Mouse (Mus musculus): ENCODE data around the gene Phkg1. TPM values are rescaled to one million over a fixed set of nuclear protein-coding genes. Genes with fewer than 3 reads are reported as not detected.
"Not testable (repeated sequence)": the region's sequence is repeated elsewhere in the genome, so short reads cannot be mapped to it uniquely, and the experiment has no call there.

Gene Phkg1
- total RNA-seq, 2 experiments from 2014 or later: 14.3 to 14.7 TPM

DNA sequence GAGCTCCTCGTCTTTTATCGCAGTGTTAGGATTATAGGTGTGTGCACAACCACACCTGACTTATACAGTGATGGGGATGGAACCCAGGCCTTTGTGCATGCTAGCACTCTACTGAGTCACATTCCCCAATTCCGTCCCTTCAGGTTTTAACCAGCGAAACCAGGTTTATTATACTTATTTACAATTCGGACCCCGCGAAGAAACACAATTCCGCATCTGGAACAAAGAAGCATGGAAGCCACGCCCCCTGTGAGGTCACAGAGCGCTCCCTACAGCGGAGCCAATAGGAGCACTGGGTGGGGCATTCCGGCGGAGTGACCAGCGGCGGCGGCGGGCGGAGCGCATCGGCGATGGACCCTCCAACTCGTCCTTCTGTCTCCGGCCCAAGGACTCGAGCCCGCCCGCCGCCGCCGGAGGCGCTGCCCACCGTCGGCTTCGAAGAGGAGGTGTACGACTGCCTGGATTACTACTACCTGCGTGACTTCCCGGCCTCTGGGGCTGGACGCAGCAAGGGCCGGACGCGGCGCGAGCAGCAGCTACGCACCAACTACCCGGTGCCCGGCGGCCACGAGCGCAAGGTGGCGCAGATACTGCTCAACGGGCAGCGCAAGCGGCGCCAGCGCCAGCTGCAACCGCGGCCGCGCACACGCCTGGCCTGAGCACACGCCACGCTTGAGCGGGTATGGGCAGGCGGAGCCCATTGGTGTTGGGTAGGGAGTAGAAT, 10.1 kb upstream of the Phkg1 start, which contains the start of gene Nupr1l:
TSS of gene Nupr1l (plus strand) at position 299 of the 724 bp plus-strand sequence.
- peak; percentile 92 to 94 for DNase-seq

- DNase-seq: no peak
Observed at GRCm38 (mm10) chr5:129907775-129908174, 9.4 kb upstream of the Phkg1 start.

GRCm38 (mm10) chr5:129895198-129896088, 2.9 kb downstream of the Phkg1 start, which contains the start of gene Zbed5:
Gene Zbed5, plus strand, starts transcription at chr5:129895723.
- DNase-seq: peak; percentile 93 to 95

DNA sequence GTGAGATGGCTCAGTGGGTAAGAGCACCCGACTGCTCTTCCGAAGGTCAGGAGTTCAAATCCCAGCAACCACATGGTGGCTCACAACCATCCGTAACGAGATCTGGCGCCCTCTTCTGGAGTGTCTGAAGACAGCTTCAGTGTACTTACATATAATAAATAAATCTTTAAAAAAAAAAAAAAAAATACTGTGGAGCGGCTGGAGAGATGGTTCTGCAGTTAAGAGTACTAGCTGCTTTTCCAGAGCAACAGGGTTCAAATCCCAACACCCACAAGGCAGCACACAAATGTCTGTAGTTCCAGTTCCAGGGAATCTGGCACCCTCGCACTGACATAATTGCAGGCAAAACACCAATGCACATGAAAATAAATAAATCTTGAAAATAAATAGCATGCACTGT, 8.0 kb downstream of the Phkg1 start:
- DNase-seq: not testable (repeated sequence)

DNA sequence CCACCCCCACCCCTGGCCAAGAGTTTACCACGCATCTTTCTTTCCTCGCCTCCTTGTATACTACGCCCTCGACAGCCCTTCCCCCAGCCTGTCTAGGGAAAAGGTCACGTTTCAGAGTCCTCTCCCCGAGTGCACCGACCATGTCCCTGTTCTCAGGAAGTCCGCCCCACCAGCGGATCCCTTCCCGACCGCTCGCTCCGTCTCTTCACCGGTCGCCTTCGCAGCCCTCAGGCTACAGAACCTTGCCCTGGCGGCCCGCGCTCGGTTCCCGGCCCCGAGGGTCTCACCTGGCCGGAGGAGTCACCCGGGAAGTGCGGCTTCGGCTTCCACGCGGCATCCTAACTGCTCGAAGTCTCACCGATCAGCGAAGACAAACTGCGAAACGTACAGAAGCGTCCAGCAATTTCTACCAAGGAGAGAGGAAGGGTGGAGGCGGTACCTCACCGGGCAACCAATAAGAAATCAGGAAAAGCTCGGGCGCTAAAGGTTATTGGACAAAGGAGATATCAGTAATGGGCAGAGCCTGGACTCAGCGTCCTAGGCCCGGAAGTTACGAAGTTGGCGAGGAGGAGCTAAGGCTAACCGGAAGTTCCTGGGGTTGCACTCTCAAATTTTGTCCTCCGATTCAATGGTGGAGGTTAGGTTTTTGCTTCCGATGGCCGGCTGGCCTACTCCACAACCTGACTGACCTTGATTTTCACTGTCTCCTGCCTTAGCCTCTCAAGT, 11.3 kb downstream of the Phkg1 start, which contains the start of gene Chchd2:
TSS of gene Chchd2 (minus strand) at position 560 of the 726 bp plus-strand sequence.
- peak; percentile 98 for DNase-seq

DNA sequence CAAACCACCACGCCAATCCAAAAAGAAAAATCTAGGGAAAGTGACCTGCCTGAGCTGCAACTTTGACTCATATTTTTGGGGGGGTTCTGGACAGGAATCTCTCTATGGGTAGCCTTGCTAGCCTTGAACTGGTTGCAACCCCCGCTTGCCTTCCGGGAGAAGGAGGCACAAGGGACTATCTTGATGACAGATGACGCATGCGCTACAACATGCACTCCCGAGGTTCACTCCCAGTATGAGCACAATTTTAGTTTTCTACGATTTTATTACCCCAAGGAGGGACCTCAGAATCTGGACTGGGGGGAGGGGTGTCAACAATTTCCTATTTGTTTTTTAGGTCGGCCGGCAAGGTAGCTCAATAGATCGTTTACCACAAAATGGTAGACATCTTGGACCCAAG, 12.1 kb downstream of the Phkg1 start:
- DNase-seq: peak; percentile 16 to 25

DNA sequence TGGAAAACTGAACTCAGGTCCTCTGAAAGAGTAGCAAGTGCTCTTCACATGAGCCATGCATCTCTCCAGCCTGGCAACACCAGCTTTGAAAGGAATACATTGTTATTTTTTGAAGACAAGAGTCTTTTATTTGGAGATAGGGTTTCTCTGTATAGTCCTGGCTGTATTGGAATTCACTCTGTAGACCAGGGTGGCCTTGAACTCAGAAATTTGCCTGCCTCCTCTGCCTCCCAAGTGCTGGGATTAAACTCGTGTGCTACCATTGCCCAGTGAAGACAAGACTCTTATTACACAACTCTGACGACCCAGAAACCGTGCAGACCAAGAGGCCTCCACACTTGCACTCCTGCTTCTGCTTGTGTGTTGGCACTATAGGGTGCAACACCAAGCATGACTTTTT, 18.5 kb downstream of the Phkg1 start:
- DNase-seq: no peak

- peak; percentile 84 to 86 for DNase-seq
Observed at GRCm38 (mm10) chr5:129878946-129879345, 19.4 kb downstream of the Phkg1 start.

GRCm38 (mm10) chr5:129877731-129878455, 20.5 kb downstream of the Phkg1 start:
- peak; percentile 62 to 72 for DNase-seq

- no peak for DNase-seq
Observed at GRCm38 (mm10) chr5:129875098-129875497, 23.3 kb downstream of the Phkg1 start.

DNA sequence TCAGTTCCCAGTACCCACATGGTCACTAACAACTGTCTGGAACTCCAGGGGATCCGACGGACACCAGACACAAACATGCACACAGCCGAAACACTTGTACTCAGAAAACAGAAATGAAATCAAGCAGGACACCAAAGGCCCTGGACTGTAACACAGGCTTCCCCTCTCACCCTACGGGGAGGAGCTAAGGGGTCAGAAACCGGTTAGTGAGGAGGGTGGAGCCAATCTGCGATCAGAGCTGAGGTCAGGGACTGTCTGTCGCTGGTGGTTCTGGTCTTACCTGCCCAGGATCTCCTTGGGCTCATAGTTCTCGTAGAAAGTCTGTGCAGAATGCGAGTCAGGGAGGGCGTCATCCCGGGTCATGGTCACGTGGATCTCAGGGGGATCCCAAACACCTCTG, 24.4 kb downstream of the Phkg1 start:
- no peak for DNase-seq

DNA sequence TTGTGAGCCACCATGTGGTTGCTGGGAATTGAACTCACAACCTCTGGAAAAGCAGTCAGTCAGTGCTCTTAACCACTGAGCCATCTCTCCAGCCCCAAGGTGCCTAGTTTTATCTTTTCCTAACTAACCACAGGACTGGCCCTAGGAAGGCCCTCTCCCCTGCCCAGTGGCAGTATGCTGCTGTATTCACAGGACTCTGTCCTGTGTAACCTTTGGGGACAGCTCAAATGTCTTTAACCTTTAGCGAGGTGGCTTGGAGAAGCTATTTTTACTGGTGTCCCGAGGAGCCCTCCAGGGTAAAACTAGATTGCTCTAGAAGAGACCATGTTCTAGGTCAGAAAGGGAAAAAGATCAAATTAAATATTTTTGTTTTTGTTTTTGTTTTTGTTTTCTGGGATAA, 27.1 kb downstream of the Phkg1 start:
- DNase-seq: no peak

DNA sequence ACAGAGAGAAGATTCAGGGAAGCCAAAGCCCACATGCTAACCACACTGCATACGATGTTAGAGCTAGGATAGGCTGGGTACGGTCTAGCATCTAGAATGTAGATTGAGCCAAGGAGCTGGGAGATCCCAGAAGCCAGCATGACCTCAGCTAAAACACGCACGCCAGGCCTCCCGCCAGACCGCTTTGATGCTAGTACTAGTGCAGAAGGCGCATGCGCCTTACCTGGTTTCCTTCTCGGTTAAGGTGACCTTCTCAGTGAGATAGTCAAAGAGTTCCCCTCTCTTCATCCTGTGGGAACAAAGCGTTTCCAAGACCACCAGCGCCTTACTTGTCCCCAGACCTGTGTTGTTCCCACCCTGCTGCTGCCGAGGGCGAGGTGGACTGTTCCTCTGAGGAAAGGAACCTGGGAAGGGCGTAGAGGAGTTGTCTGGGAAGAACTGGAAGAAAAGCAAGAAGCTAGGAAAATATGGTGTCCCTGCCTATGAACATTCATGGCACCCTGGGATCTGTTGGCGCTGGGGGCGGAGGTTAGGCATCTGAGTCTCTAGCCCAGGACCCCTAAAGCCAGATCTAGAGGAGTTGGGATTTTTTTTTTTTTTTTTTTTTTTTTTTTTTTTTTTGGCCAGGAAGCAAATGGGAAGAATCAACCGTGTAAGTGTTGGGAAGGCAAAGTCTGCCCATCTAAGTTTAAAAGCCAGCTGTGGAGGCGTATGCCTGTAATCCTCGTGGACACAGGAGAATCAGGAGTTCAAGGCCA, 28.9 kb downstream of the Phkg1 start:
- no peak for DNase-seq

DNA sequence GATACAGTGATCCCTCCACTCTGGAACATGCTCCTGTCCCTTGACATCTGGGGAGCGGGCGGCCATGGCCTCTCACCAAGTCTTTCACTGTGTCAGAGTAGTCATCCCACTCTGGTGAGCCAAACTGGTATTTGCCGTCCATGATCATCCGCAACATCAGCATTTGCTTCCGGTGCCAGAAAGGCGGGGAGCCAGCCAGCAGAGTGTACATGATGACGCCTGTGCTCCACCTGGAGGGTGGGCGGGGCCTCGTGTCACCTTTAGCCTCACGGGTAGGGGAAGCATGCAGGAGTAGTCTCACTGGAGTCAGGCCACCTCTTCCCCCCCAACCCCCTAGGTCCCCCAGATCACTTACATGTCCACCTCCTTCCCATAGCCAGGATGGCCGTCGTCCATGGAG, 32.5 kb downstream of the Phkg1 start:
- no peak for DNase-seq

GRCm38 (mm10) chr5:129864467-129864866, 33.9 kb downstream of the Phkg1 start:
- peak; percentile 14 to 57 for DNase-seq

GRCm38 (mm10) chr5:129862325-129862724, 36.0 kb downstream of the Phkg1 start:
- DNase-seq: no peak

- no peak for DNase-seq
Observed at GRCm38 (mm10) chr5:129856414-129856813, 41.9 kb downstream of the Phkg1 start.

DNA sequence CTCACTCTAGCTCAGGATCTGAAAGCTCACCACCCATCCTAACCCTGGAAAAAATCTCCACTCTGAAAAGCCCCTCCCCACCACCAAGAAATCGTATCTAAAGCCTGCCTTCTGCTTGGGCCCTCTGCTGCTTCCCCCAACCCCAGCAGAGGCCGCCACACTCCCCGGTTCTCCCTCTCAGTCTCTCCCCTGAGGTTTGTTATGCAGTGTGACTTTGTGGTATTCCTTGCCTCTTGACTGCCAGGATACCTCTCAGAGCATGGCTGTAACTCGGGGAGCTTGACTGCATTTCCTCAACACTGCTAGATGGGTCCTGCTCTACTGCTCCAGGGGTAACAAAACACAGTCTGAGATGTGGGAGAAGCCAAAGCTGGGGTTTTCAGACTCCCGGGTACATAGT, 43.2 kb downstream of the Phkg1 start:
- DNase-seq: no peak

DNA sequence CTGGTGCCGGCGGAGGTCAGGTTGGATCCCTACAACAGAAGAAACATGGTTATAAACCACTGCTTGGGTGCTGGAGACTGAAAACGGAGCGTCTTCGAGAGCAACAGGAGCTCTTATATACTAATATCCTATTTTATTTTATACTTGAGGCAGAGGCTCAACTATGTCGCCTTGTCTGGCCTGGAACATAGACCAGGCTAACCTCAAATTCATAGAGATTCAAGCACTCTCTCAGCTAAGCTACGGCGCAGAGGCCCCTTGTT, 50.9 kb downstream of the Phkg1 start:
- no peak for DNase-seq

GRCm38 (mm10) chr5:129846752-129847557, 51.4 kb downstream of the Phkg1 start, which contains the start of gene Sumf2:
Gene Sumf2, plus strand, starts transcription at chr5:129846986.
- DNase-seq: peak; percentile 95 to 97
